Mouse (Mus musculus) left cerebral cortex, adult 18-20 months (tissue): ENCODE measurements at regions not wholly inside any gene's neighbourhood (a gene's known extent, or its start where the extent isn't known, plus 50 kb on each side); places are given as distances from the start of the nearest gene placed in this dataset.

Source experiments
- DNase-seq, 2 experiments: peaks; one replicate each; pipeline ENCODE4 v3.0.0; 2021 to 2022; ENCODE audit warnings: low spot score in 2 of 2, mixed read lengths in 1 of 2

DNA sequence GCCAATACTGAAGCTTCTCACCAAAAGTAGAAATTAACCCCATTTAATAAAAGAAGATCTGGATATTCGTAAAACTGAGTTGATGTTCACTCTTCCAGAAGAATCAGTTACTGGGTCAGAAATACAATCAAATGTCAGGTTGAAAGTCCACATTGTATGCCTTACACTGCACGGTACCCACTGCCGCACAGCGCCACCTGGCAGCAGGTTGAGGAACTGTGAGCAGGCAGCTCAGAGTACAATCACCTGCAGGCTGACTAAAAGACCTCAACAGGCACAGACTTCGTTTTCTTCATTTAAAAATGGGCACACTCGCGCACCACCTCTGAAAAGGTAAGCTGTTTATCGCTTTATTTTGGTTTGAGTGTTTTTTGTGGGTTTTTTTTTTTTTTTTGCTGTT is 341.8 kb upstream of the Mms22l start:
- peak; percentile 83 to 85 for DNase-seq

- DNase-seq: no peak
Measured at GRCm38 (mm10) chr4:24173750-24174149, 322.5 kb upstream of the Mms22l start.

- no peak for DNase-seq
Measured at GRCm38 (mm10) chr4:24213262-24214036, 282.8 kb upstream of the Mms22l start.

- no peak for DNase-seq
Measured at GRCm38 (mm10) chr4:24214037-24214362, 282.3 kb upstream of the Mms22l start.

GRCm38 (mm10) chr4:24218383-24218934 is 277.8 kb upstream of the Mms22l start:
- DNase-seq: no peak

DNA sequence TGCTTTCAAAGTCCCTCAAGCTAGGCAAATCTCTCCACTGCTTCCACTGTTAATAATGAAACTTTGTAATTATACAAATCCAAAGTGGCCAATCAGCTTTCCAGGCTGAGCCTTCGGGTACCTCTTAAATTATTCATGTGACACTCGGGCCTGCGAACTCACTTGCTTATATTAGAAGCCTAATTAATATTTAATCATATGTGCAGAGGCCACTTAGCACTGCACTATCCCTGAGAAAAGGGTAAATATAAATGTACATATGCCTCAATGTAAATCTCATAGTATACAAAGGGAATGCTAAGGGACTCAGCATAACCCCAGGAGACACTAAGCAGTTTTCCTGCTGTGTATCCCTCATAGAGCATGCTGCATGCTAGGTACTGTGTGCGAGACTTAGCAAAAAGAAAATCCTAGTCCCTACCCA is 277.2 kb upstream of the Mms22l start:
- DNase-seq: no peak

DNA sequence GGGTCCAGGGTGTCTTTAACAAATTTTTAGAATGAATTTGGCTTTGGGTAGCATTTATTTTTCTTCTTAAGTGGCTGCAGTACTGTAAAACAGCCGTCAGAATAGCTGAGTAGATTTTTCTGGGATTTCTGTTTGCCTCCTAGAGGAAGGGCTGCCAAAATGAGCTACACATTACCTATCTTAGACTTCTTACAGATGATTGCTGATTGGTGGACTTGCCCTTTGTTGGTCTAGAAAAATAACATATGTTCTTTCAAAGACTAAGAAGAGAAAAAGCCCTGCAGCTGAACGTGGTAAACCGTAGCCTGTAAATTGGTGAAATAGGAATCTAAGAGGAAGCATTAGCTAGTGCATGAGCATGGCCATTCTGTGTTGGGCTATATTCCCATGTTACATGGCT is 276.7 kb upstream of the Mms22l start:
- DNase-seq: no peak

- DNase-seq: peak in 1 of 2 experiments; percentile 31
Measured at GRCm38 (mm10) chr4:24245124-24245523, 251.1 kb upstream of the Mms22l start.

DNA sequence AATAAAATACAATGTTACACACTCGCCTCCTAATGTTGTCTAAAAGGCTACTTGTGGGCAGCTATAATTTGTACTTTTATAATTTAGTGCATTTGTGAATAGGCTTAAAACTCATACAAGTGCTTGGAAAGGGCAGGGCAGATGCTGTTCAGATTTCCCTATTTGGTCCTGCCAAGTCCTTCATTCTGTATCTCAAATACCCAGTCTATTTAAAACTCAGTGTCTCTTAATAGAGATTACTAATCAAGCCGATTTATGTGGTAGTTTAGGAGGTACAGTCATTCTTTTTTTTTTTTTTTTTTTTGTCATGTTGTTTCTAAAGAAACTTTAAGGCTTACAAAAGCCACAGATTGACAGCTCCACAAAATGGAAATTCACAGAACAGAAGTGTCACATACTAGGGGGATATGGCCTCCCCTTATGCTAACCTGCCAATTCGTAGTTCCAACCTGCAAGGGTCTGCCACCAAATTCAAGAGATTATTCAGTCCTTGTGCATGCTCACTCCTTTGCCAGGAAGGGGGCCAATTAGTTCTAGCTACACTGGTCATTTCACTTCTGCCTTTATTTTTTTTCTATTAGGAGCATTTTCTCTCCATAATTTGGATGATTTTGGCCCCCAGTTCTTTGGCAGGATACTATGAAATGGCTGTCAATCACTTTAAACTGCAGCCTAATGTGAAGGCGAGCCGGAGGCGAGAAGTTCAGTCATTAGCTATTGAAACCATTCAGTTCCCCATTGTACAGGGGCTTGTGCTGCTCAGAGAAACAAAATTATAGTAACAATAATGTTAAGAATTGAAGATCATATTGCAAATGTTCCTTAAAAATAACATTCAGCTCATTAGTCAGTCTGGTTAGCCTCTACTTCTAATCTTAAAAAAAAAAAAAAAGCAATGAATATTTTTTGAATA is 247.9 kb upstream of the Mms22l start:
- DNase-seq: no peak

GRCm38 (mm10) chr4:24249243-24249970 is 246.8 kb upstream of the Mms22l start:
- peak; percentile 18 to 33 for DNase-seq

GRCm38 (mm10) chr4:24278154-24278553 is 218.1 kb upstream of the Mms22l start:
- no peak for DNase-seq
